Mouse (Mus musculus) lung, postnatal 36 days (tissue): ENCODE data around the gene Rhot2.

Experiments
- DNase-seq: peaks from one replicate; pipeline ENCODE4 v3.0.0; 2022; ENCODE audit warnings: mixed read lengths

The Rhot2 gene

DNA sequence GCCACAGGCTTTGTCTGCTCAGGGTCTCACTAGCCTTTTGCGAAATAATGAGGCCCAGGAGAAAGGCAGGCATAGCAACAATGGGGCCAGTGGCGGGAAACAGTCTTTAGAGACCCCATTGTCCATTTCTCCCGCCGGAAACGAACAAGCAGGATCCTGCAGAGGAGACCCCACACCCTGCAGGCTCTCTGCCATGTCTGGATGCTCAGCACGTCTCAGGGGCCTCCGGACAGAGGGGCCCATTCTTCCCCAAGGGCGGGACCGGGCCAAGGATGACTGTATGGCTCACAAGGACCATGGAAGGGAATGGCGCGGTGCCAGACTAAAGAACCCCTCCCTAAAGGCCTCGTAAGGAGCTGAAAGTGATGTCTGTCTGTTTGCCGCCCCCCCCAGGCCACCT, 50.5 kb downstream of the Rhot2 start:
- no peak for DNase-seq

DNA sequence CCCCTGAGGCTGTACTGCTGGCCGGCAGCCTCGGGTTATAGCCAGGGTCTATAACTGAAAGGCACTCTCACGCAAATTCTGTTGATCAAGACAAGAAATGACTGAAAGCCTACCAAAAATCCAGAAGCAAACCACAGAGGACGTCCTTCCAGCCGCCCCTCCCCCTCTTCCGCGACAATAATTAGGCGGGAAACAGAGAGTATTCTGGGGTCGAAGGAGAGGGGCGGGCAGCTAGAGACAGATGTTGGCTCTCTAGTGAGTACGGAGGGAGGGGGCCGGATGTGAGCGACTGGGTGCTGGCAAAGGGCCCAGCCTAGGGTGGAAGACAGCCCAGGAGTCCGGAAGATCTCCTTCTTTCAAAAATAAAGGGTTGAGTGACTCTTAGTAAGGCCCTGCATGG, 52.0 kb downstream of the Rhot2 start, which contains the start of gene Fam173a:
Fam173a (minus strand) TSS at position 287 of the 400 bp plus-strand sequence.
- DNase-seq, result peak; percentile 87

DNA sequence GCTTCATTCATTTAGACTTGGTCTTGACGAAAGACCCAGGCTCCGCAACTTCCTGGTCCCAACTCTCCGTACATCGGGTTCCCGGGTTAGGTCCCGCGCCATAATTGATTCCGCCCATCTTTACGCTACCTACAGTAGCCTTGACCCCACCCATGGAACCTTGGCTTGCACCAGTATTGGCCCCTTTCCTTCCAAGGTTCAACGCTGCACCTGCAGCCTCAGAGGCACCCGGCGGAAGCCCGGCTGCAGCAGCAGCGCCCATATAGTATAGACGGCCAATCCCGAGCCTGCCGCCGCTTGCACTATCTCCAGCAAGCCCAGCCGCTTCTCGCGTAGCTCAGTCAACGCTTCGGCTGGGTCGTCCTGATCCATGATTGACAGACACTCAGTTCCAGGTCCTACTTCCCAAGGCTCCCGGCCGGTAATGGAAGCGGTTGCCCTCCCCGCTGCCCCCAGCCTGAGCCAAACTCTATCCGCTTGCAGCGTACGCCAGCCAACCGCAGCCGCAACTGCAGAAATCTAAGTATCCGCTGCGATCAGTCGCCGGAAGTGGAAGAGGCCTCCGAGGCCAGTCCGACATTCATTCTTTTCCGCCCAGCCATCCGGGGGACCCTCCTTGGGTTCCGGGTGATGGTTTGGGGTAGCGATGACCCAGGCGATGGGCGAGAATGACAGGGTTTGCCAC, 52.7 kb downstream of the Rhot2 start:
- DNase-seq, result peak; percentile 85

DNA sequence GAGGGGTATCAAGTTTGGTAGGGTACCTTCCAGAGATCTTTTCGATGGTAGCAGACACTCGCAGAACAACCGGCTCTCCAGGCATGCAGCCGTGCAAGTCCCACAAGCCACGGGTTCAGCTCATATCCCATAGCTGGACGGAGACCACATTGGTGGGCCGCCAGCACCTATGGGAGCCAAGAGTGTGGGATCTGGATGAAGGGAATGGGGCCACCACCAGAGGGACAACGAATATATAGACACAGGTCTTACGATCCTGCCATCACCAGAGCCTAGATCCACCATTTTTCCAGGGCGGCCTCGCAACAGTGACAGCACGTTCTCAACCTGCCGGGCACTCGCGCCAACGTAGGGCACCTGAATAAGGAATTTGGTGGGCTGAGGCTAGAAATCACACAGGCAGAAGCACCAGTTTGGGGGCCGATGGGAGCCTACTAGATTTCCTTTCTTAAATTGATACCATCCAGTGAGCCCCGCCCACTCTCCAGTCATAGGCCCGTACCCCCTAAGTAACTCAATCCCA, 53.3 kb downstream of the Rhot2 start:
- no peak for DNase-seq
